Mouse (Mus musculus) liver, embryonic 14.5 days (tissue): ENCODE results near the gene Clic4. TPM values are rescaled to one million over a fixed set of nuclear protein-coding genes. Genes with fewer than 3 reads are reported as not detected.

Source experiments
- ATAC-seq: fragments of 200-750 bp; cut with Nextera tagmentation; 2 replicates; pipeline ENCODE4 v1.8.0; 2017; ENCODE audit warnings: moderate number of reproducible peaks, mild to moderate bottlenecking, moderate library complexity; ENCODE audit not compliant: insufficient read depth
- DNase-seq, 3 experiments: peaks; one replicate each; pipeline ENCODE4 v3.0.0-alpha.2; 2012 to 2013; ENCODE audit warnings: low read depth in 3 of 3, low spot score in 3 of 3
- H3K27ac ChIP-seq: fragments of 300-500 bp; sonication (generic); 2 replicates; pipeline ENCODE4 v1.5.1; 2014; ENCODE audit warnings: moderate library complexity, mild to moderate bottlenecking, control low read depth, inconsistent platforms
- H3K27me3 ChIP-seq: fragments of 300-500 bp; sonication (generic); 2 replicates; pipeline ENCODE4 v1.6.1; 2014; ENCODE audit warnings: mild to moderate bottlenecking, low read length, moderate library complexity; ENCODE audit not compliant: control insufficient read depth, insufficient read depth
- H3K36me3 ChIP-seq: fragments of 300-500 bp; sonication (generic); replicated peaks from 2 replicates; pipeline ENCODE4 v1.6.1; 2014; ENCODE audit warnings: low read depth; ENCODE audit not compliant: control insufficient read depth, insufficient read depth
- H3K4me1 ChIP-seq, 2 experiments: fragments of 200-500 bp in 1 of 2; fragments of 300-500 bp in 1 of 2; sonication (generic) in 1 of 2; replicated peaks; 2 replicates each; pipeline ENCODE4 v1.6.1; 2012 to 2014; ENCODE audit warnings: antibody characterized with exemption in 1 of 2, inconsistent platforms in 1 of 2, low read length in 1 of 2; ENCODE audit not compliant: control insufficient read depth in 2 of 2, insufficient read depth in 2 of 2
- H3K4me2 ChIP-seq: fragments of 300-500 bp; sonication (generic); 2 replicates; pipeline ENCODE4 v1.6.1; 2014; ENCODE audit warnings: low read depth, mild to moderate bottlenecking, control low read depth, moderate library complexity
- H3K4me3 ChIP-seq, 2 experiments: fragments of 200-500 bp in 1 of 2; fragments of 300-500 bp in 1 of 2; sonication (generic) in 1 of 2; 2 replicates each; pipeline ENCODE4 v1.5.1; 2012 to 2014; ENCODE audit warnings: low read depth in 2 of 2, low read length in 2 of 2, mild to moderate bottlenecking in 2 of 2, control low read depth in 1 of 2, inconsistent platforms in 1 of 2, moderate library complexity in 1 of 2; ENCODE audit not compliant: insufficient read depth in 1 of 2
- H3K9ac ChIP-seq: fragments of 300-500 bp; sonication (generic); replicated peaks from 2 replicates; pipeline ENCODE4 v1.6.1; 2014; ENCODE audit warnings: mild to moderate bottlenecking, control low read depth, moderate library complexity
- H3K9me3 ChIP-seq: fragments of 300-500 bp; sonication (generic); 2 replicates; pipeline ENCODE4 v1.6.1; 2016; ENCODE audit warnings: low read length, mixed read lengths; ENCODE audit not compliant: control insufficient read depth
- CTCF ChIP-seq: IDR thresholded peaks from 2 replicates; pipeline ENCODE4 v1.5.1; 2016; ENCODE audit warnings: antibody characterized with exemption, low read depth, control low read depth
- EP300 ChIP-seq: IDR thresholded peaks from 2 replicates; pipeline ENCODE4 v1.6.1; 2016; ENCODE audit warnings: antibody characterized with exemption, low read depth
- WGBS: fragments of 180-500 bp; shearing (Covaris S2); extraction: QIAGEN DNeasy Blood & Tissue Kit; methylation state at CpG from one replicate; pipeline ENCODE4 v1.1.7; 2014; ENCODE audit not compliant: insufficient replicate concordance; 5-methylcytosine and 5-hydroxymethylcytosine counted together
- polyA plus RNA-seq, 2 experiments: library from polyadenylated mRNA; depleted of rRNA in 1 of 2; stranded (reverse) in 1 of 2; unstranded in 1 of 2; fragments of >200 nt; fragmentation: Nextera tagmentation in 1 of 2; extraction: Ambion mirVana in 1 of 2; gene quantifications; 2 replicates each; pipeline versions ENCODE4 v1.2.1 to v1.2.3; 2012 to 2014

Gene Clic4
- polyA plus RNA-seq, 2 experiments, result 40.8 to 65.8 TPM

GRCm38 (mm10) chr4:135236658-135237057 lies 36.0 kb downstream of the Clic4 start:
- 82% methylated on average over 4 of the region's 4 CpGs for WGBS
- Histone ChIP-seq H3K4me1 (peaks cover 33 to 41% of the 10 kb centered on the region in 2 experiments), H3K4me2 (no peak overlapping the region), H3K36me3 (peaks cover 40% of the 10 kb centered on the region), H3K4me3 (no peak overlapping the region), H3K9ac (no peak overlapping the region), H3K27me3 (no peaks in the 10 kb centered on the region), H3K27ac (no peak overlapping the region), H3K9me3 (no peaks in the 10 kb centered on the region)
- TF ChIP-seq CTCF, result no peak
- TF ChIP-seq EP300, result no peak
- DNase-seq (no peak), ATAC-seq (no peak)

DNA sequence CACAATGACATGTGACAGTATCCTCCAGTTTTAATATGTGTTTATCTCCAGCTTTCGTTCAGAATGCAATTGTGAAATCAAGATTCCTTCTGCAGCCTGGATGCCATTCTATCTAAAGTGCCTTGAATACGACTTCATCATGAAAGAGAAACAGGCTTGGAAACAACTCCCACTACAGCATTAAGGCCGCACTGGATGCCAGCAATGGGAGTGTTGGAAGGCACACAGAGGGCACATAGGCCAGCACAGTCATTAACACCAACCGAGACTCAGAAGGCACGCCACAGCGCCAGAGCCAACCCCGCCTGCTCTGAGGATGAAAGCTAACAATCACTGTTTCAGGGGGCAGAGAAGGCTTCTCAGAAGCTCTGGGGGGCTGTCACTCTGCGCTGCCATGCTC lies 37.1 kb downstream of the Clic4 start:
- Histone ChIP-seq H3K4me3 (no peak overlapping the region), H3K4me2 (no peak overlapping the region), H3K4me1 (peaks cover 22 to 33% of the 10 kb centered on the region in 2 experiments), H3K9ac (no peak overlapping the region), H3K9me3 (no peaks in the 10 kb centered on the region), H3K36me3 (peaks cover 46% of the 10 kb centered on the region), H3K27me3 (no peaks in the 10 kb centered on the region), H3K27ac (no peak overlapping the region)
- DNase-seq (no peak), ATAC-seq (no peak)
- WGBS, result 84% methylated on average over 8 of the region's 8 CpGs
- TF ChIP-seq EP300, result no peak
- no peak for TF ChIP-seq CTCF

DNA sequence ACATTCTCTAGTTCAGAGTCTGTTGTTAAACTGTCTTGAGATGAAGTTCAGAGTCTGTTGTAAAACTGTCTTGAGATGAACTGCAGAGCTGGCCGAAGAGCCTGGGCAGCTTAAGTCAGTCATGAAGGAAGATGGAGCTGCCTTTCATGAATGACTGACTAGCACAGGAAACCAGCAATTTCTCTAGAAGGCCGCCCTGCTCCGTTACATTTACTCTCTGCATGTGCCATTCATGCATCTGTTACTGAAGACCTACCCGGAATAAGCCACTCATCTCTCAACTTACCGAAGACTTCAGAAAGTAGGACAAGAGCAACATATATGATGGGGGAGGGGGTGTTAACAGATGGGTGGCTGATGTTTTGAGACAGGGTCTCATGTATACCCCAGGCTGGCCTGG lies 40.1 kb downstream of the Clic4 start:
- H3K4me2 ChIP-seq, result no peak overlapping the region
- H3K27ac ChIP-seq, result no peak overlapping the region
- no peak overlapping the region for H3K4me3 ChIP-seq
- DNase-seq (no peak), ATAC-seq (no peak)
- 79% methylated on average over 5 of the region's 5 CpGs for whole genome bisulfite sequencing
- H3K9me3 ChIP-seq, result no peaks in the 10 kb centered on the region
- no peak overlapping the region for H3K9ac ChIP-seq
- H3K27me3 ChIP-seq, result no peaks in the 10 kb centered on the region
- H3K4me1 ChIP-seq, result peaks cover 0 to 12% of the 10 kb centered on the region in 2 experiments; a peak in 2 of 4 replicates
- peaks cover 32% of the 10 kb centered on the region for H3K36me3 ChIP-seq
- TF ChIP-seq EP300 (no peak), CTCF (no peak)

DNA sequence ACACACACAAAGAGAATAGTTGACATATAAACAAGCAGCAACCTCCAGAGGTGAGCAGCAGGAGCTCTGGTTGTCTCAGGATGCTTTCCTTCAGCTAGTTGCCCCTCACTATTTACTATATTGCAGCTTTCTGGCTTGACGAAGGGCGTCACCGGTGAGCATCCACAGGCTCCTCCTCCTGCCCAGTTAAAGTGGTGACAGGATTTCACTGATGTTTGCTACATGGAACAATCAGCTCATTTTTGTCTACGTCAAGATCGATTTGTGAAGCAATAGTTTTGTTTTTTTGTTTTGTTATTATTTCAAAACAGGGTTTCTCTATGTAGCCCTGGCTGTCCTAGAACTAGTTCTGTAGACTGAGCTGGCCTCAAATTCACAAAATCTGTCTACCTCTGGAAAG lies 41.1 kb downstream of the Clic4 start:
- Histone ChIP-seq H3K27me3 (no peaks in the 10 kb centered on the region), H3K27ac (no peak overlapping the region), H3K36me3 (peaks cover 23% of the 10 kb centered on the region), H3K4me3 (no peak overlapping the region), H3K4me2 (no peak overlapping the region), H3K4me1 (peaks cover 0 to 6% of the 10 kb centered on the region in 2 experiments; a peak in 2 of 4 replicates), H3K9me3 (no peaks in the 10 kb centered on the region), H3K9ac (no peak overlapping the region)
- TF ChIP-seq CTCF, result no peak
- no peak for TF ChIP-seq EP300
- ATAC-seq (no peak), DNase-seq (no peak)
- 77% methylated on average over 5 of the region's 5 CpGs for WGBS

GRCm38 (mm10) chr4:135231136-135231535 lies 41.5 kb downstream of the Clic4 start:
- Histone ChIP-seq H3K36me3 (peaks cover 20% of the 10 kb centered on the region), H3K4me2 (no peak overlapping the region), H3K4me1 (peaks cover 0 to 5% of the 10 kb centered on the region in 2 experiments; a peak in 2 of 4 replicates), H3K4me3 (no peak overlapping the region), H3K27ac (no peak overlapping the region), H3K9me3 (no peaks in the 10 kb centered on the region), H3K9ac (no peak overlapping the region), H3K27me3 (no peaks in the 10 kb centered on the region)
- WGBS, result 85% methylated on average over 3 of the region's 3 CpGs
- DNase-seq (no peak), ATAC-seq (no peak)
- TF ChIP-seq CTCF (no peak), EP300 (no peak)
